Mouse (Mus musculus) liver, embryonic 14.5 days (tissue): ENCODE data around the gene Cntnap5c. TPM values are rescaled to one million over a fixed set of nuclear protein-coding genes. Genes with fewer than 3 reads are reported as not detected.

Source experiments
- ATAC-seq: fragments of 200-750 bp; cut with Nextera tagmentation; 2 replicates; pipeline ENCODE4 v1.8.0; 2017; ENCODE audit warnings: moderate number of reproducible peaks, mild to moderate bottlenecking, moderate library complexity; ENCODE audit not compliant: insufficient read depth
- DNase-seq, 3 experiments: peaks; one replicate each; pipeline ENCODE4 v3.0.0-alpha.2; 2012 to 2013; ENCODE audit warnings: low read depth in 3 of 3, low spot score in 3 of 3
- H3K27ac ChIP-seq: fragments of 300-500 bp; sonication (generic); 2 replicates; pipeline ENCODE4 v1.5.1; 2014; ENCODE audit warnings: moderate library complexity, mild to moderate bottlenecking, control low read depth, inconsistent platforms
- H3K27me3 ChIP-seq: fragments of 300-500 bp; sonication (generic); 2 replicates; pipeline ENCODE4 v1.6.1; 2014; ENCODE audit warnings: mild to moderate bottlenecking, low read length, moderate library complexity; ENCODE audit not compliant: control insufficient read depth, insufficient read depth
- H3K36me3 ChIP-seq: fragments of 300-500 bp; sonication (generic); replicated peaks from 2 replicates; pipeline ENCODE4 v1.6.1; 2014; ENCODE audit warnings: low read depth; ENCODE audit not compliant: control insufficient read depth, insufficient read depth
- H3K4me1 ChIP-seq, 2 experiments: fragments of 200-500 bp in 1 of 2; fragments of 300-500 bp in 1 of 2; sonication (generic) in 1 of 2; replicated peaks; 2 replicates each; pipeline ENCODE4 v1.6.1; 2012 to 2014; ENCODE audit warnings: antibody characterized with exemption in 1 of 2, inconsistent platforms in 1 of 2, low read length in 1 of 2; ENCODE audit not compliant: control insufficient read depth in 2 of 2, insufficient read depth in 2 of 2
- H3K4me2 ChIP-seq: fragments of 300-500 bp; sonication (generic); 2 replicates; pipeline ENCODE4 v1.6.1; 2014; ENCODE audit warnings: low read depth, mild to moderate bottlenecking, control low read depth, moderate library complexity
- H3K4me3 ChIP-seq, 2 experiments: fragments of 200-500 bp in 1 of 2; fragments of 300-500 bp in 1 of 2; sonication (generic) in 1 of 2; 2 replicates each; pipeline ENCODE4 v1.5.1; 2012 to 2014; ENCODE audit warnings: low read depth in 2 of 2, low read length in 2 of 2, mild to moderate bottlenecking in 2 of 2, control low read depth in 1 of 2, inconsistent platforms in 1 of 2, moderate library complexity in 1 of 2; ENCODE audit not compliant: insufficient read depth in 1 of 2
- H3K9ac ChIP-seq: fragments of 300-500 bp; sonication (generic); replicated peaks from 2 replicates; pipeline ENCODE4 v1.6.1; 2014; ENCODE audit warnings: mild to moderate bottlenecking, control low read depth, moderate library complexity
- H3K9me3 ChIP-seq: fragments of 300-500 bp; sonication (generic); 2 replicates; pipeline ENCODE4 v1.6.1; 2016; ENCODE audit warnings: low read length, mixed read lengths; ENCODE audit not compliant: control insufficient read depth
- CTCF ChIP-seq: IDR thresholded peaks from 2 replicates; pipeline ENCODE4 v1.5.1; 2016; ENCODE audit warnings: antibody characterized with exemption, low read depth, control low read depth
- EP300 ChIP-seq: IDR thresholded peaks from 2 replicates; pipeline ENCODE4 v1.6.1; 2016; ENCODE audit warnings: antibody characterized with exemption, low read depth
- WGBS: fragments of 180-500 bp; shearing (Covaris S2); extraction: QIAGEN DNeasy Blood & Tissue Kit; methylation state at CpG from one replicate; pipeline ENCODE4 v1.1.7; 2014; ENCODE audit not compliant: insufficient replicate concordance; 5-methylcytosine and 5-hydroxymethylcytosine counted together
- polyA plus RNA-seq, 2 experiments: library from polyadenylated mRNA; depleted of rRNA in 1 of 2; stranded (reverse) in 1 of 2; unstranded in 1 of 2; fragments of >200 nt; fragmentation: Nextera tagmentation in 1 of 2; extraction: Ambion mirVana in 1 of 2; gene quantifications; 2 replicates each; pipeline versions ENCODE4 v1.2.1 to v1.2.3; 2012 to 2014

Cntnap5c gene
- polyA plus RNA-seq (2012; rRNA removed) (not detected in 2 replicates), polyA plus RNA-seq (2014; fragmentation: Nextera tagmentation; extraction: Ambion mirVana) (not detected in 2 replicates)

GRCm38 (mm10) chr17:57768622-57769610 is at the start of gene Cntnap5c:
TSS of gene Cntnap5c (plus strand) at chr17:57769570.
- Histone ChIP-seq H3K9me3 (no peaks in the 10 kb centered on the region), H3K4me3 (no peak within 1 kb of the TSS), H3K4me1 (no peaks in the 10 kb centered on the region), H3K27ac (no peak within 1 kb of the TSS), H3K4me2 (no peak within 1 kb of the TSS), H3K9ac (no peak within 1 kb of the TSS), H3K36me3 (no peaks in the 10 kb centered on the region), H3K27me3 (no peaks in the 10 kb centered on the region)
- 17% methylated on average over 26 of the region's 26 CpGs for WGBS
- ATAC-seq (no peak), DNase-seq (peak in 1 of 3 experiments; percentile 6)
- TF ChIP-seq EP300: no peak

- Histone ChIP-seq H3K27ac (no peak within 1 kb of the TSS), H3K9me3 (no peaks in the 10 kb centered on the region), H3K36me3 (no peaks in the 10 kb centered on the region), H3K4me1 (no peaks in the 10 kb centered on the region), H3K4me2 (no peak within 1 kb of the TSS), H3K27me3 (no peaks in the 10 kb centered on the region), H3K9ac (no peak within 1 kb of the TSS), H3K4me3 (no peak within 1 kb of the TSS)
- no peak for TF ChIP-seq EP300
- TF ChIP-seq CTCF: no peak
- 49% methylated on average over 5 of the region's 5 CpGs for WGBS
- no peak for ATAC-seq
- no peak for DNase-seq
Measured at GRCm38 (mm10) chr17:57742119-57742518, 27.3 kb upstream of the Cntnap5c start, which contains the start of gene Gm21834. TSS of gene Gm21834 (minus strand) at chr17:57742219.

GRCm38 (mm10) chr17:57758033-57758432 is 11.3 kb upstream of the Cntnap5c start:
- WGBS: 8% methylated on average over 1 of the region's 1 CpGs
- no peak overlapping the region for H3K4me2 ChIP-seq
- ATAC-seq (no peak), DNase-seq (no peak)
- H3K4me3 ChIP-seq: no peak overlapping the region
- H3K27ac ChIP-seq: no peak overlapping the region
- no peaks in the 10 kb centered on the region for H3K9me3 ChIP-seq
- no peak for TF ChIP-seq EP300
- TF ChIP-seq CTCF: no peak
- H3K27me3 ChIP-seq: no peaks in the 10 kb centered on the region
- H3K36me3 ChIP-seq: no peaks in the 10 kb centered on the region
- no peak overlapping the region for H3K9ac ChIP-seq
- no peaks in the 10 kb centered on the region for H3K4me1 ChIP-seq

- Histone ChIP-seq H3K4me2 (no peak overlapping the region), H3K4me1 (no peaks in the 10 kb centered on the region), H3K36me3 (no peaks in the 10 kb centered on the region), H3K9me3 (no peaks in the 10 kb centered on the region), H3K27me3 (no peaks in the 10 kb centered on the region), H3K9ac (no peak overlapping the region), H3K4me3 (no peak overlapping the region), H3K27ac (no peak overlapping the region)
- ATAC-seq (no peak), DNase-seq (no peak)
- no peak for TF ChIP-seq CTCF
- TF ChIP-seq EP300: no peak
Measured at GRCm38 (mm10) chr17:57767306-57767705, 2.1 kb upstream of the Cntnap5c start.

- Histone ChIP-seq H3K27ac (no peak overlapping the region), H3K4me2 (no peak overlapping the region), H3K9me3 (no peaks in the 10 kb centered on the region), H3K9ac (no peak overlapping the region), H3K4me1 (no peaks in the 10 kb centered on the region), H3K4me3 (no peak overlapping the region), H3K36me3 (no peaks in the 10 kb centered on the region), H3K27me3 (no peaks in the 10 kb centered on the region)
- no peak for DNase-seq
- no peak for ATAC-seq
- WGBS: 10% methylated on average over 4 of the region's 4 CpGs
- TF ChIP-seq CTCF (no peak; the same call in 1 of the 2 replicates), EP300 (no peak)
Measured at GRCm38 (mm10) chr17:57770904-57771303, 1.5 kb downstream of the Cntnap5c start.
